Mouse (Mus musculus): Measurements from ENCODE around the gene Heatr4. TPM values are rescaled to one million over a fixed set of nuclear protein-coding genes. Genes with fewer than 3 reads are reported as not detected.
"Not testable (repeated sequence)": the region's sequence is repeated elsewhere in the genome, so short reads cannot be mapped to it uniquely, and the experiment has no call there.

The Heatr4 gene
- total RNA-seq, 1 experiment from 2014 or later, result not detected

- DNase-seq, result not testable (repeated sequence)
Measured at GRCm38 (mm10) chr12:83938592-83938991, 46.1 kb downstream of the Heatr4 start.

GRCm38 (mm10) chr12:83937600-83937999 is 47.1 kb downstream of the Heatr4 start:
- DNase-seq, result no peak

DNA sequence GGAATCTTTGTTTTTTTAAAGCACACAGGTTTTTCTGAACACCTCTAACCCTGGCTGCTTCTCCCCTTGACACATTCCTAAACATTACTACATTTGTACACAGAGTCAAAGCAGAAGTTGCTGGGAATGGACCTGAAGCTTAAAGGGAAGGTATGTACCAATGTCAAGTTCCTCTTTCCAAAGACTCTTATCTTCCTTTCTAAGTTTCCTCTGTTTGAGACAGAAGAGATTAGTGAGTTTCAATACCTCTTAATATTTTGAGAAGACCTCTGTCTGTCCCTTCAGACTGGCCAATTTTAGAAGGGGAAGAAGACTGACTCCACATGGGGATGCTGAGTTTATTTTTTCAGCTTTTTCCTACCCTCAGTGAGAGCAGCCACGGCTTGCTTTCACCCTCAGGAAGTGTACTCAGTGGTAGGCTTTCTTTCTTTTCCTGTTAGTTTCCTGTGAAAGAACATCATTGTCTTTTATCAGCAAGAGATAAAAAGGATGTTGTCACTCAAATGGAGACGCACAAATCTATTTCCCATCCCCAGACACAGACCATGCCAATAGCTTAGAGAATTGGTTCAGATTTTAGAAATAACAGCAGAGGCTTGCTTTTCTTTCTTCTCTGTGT is 55.4 kb downstream of the Heatr4 start:
- no peak for DNase-seq

DNA sequence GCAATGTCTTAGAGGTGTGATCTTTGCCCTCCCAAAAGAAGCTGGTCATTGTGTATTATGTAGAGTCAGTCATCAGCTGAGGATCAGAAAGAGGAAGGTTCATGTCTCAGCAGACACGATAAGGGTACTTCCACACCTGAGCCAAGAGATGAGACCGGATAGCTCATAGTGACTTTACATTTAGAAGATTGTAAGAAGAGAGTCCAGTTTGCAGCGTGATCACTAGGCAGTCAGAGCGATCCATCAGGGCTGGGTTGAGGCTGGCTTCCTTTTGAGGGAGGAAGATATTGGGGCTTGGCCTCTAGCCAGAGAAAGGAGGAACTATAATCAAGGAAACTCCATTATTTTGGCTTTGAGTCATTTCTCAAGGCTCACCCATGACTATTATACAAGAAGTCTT is 56.9 kb downstream of the Heatr4 start:
- DNase-seq, result no peak

GRCm38 (mm10) chr12:83926061-83926460 is 58.6 kb downstream of the Heatr4 start:
- no peak for DNase-seq

- DNase-seq, result no peak
Measured at GRCm38 (mm10) chr12:83925160-83925703, 59.4 kb downstream of the Heatr4 start.

DNA sequence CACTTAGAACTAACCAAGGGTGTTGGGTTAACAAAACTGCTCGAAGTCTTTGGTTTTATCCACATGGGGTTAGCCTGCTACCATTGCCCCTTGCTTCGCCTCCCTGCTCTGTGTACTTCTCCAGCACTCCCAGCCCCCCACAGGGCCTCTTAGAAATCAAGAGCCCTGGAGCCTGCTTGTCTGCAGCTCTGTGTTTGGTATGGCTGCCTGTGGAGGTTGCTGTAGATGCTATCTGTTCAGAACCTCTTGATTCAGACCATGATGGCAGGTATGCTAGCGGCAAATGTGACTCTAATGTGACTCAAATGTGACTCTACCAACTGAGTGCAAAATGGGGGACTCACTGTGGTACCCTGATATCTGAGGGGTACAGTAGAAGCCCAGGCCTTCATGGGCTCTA is 60.3 kb downstream of the Heatr4 start:
- DNase-seq, result no peak

GRCm38 (mm10) chr12:83923486-83923859 is 61.2 kb downstream of the Heatr4 start:
- no peak for DNase-seq

DNA sequence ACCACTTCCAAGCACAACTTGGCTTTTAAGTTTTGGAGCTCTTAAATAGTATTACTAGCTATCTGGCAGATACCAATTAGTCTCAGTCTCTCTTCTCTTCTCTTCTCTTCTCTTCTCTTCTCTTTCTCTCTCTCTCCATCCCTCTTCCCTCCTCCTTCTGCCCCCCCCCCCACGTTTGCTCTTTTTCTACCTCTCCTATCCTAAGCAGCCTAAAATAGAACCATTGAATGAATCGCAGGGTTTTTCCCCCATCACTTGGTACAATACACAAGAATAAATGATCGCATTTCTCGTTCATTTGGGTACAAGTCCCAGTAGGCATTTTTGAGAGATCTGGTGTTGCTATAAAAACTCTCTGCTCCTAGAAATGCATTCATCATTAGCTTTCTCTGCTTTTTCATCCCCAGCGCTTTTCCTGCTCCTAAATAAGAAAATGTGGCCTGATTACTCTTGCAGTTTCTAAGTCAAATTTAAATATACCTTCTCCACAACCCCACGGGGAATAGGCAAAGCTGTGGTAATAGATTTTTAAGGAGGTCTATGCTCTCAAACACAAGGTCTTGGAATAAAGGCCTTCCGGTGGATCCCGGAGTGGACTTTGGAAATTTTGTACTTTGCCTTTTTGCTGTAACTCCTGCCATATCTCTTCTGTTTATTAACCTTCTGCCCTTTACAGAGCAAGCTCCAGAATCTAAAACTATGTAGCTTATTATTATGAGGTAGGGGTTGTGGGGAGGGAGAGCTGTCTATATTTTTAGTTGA is 61.7 kb downstream of the Heatr4 start:
- DNase-seq, result no peak

- DNase-seq, result peak; percentile 96
Measured at GRCm38 (mm10) chr12:83921535-83922381, 62.9 kb downstream of the Heatr4 start, which contains the start of gene Numb. Numb (minus strand) TSS chr12:83921934.

GRCm38 (mm10) chr12:83920721-83921441 is 63.8 kb downstream of the Heatr4 start:
- DNase-seq, result peak; percentile 44

GRCm38 (mm10) chr12:83916884-83917283 is 67.8 kb downstream of the Heatr4 start:
- DNase-seq, result no peak

DNA sequence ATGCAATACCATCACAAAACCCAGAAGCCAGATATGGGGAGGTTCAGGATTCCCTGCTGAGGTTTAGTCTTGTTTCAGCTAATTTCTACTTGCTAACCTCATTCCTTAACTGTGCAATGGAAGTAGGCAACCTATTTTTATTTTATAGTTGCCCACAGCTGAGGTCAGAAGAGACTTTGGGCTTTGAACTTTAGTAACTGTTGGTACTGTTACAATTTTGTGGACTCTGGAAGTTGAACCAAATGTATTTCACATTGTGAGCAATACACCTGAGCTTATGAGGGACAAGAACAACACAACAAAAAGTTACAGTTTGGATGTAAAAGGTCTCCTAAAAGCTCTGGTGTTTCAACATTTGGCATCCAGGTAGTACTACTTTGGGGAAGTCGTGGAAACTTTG is 69.9 kb downstream of the Heatr4 start:
- DNase-seq, result no peak

- DNase-seq, result no peak
Measured at GRCm38 (mm10) chr12:83914202-83914740, 70.4 kb downstream of the Heatr4 start.

- DNase-seq, result no peak
Measured at GRCm38 (mm10) chr12:83910451-83910850, 74.2 kb downstream of the Heatr4 start.

Other genes with a start within 250 kb of the Heatr4 start
- 1.4 and 2.0 TPM in 2 replicates for gene Papln, start 221.2 kb downstream of the Heatr4 start, total RNA-seq (2021)
- gene Numb, start 62.9 kb downstream of the Heatr4 start, total RNA-seq (2021), result 47.5 and 52.1 TPM in 2 replicates
- gene Riox1, start 34.2 kb downstream of the Heatr4 start, total RNA-seq (2021), result 15.4 and 16.2 TPM in 2 replicates
- 15.2 and 17.1 TPM in 2 replicates for gene Acot2, start 3.0 kb upstream of the Heatr4 start, total RNA-seq (2021)
- 6.3 and 7.7 TPM in 2 replicates for gene Acot1, start 24.6 kb upstream of the Heatr4 start, total RNA-seq (2021)
- 1.5 and 1.7 TPM in 2 replicates for gene Acot4, start 53.5 kb upstream of the Heatr4 start, total RNA-seq (2021)
- gene Gm49366, start 54.1 kb upstream of the Heatr4 start, total RNA-seq (2021), result not detected in 2 replicates
- gene Acot3, start 67.3 kb upstream of the Heatr4 start, total RNA-seq (2021), result not detected in 2 replicates
- 0.33 TPM in 1 of 2 replicates, not detected in the other for gene Acot5, start 84.5 kb upstream of the Heatr4 start, total RNA-seq (2021)
- 4.9 and 5.0 TPM in 2 replicates for gene Acot6, start 115.8 kb upstream of the Heatr4 start, total RNA-seq (2021)
- gene Dnal1, start 129.5 kb upstream of the Heatr4 start, total RNA-seq (2021), result 11.9 and 20.7 TPM in 2 replicates
- gene Pnma1, start 163.6 kb upstream of the Heatr4 start, total RNA-seq (2021), result 0.64 TPM in 1 of 2 replicates, not detected in the other
- 22.3 and 32.8 TPM in 2 replicates for gene Elmsan1, start 234.0 kb upstream of the Heatr4 start, total RNA-seq (2021)